Mouse (Mus musculus): Measurements from ENCODE around the gene Helz2.
A peak's percentile ranks its signal among the peaks of the same experiment; 100 is the strongest.
"Not testable (repeated sequence)": the region's sequence is repeated elsewhere in the genome, so short reads cannot be mapped to it uniquely, and the experiment has no call there.

Helz2 gene

GRCm38 (mm10) chr2:181196628-181197300 lies 45.1 kb downstream of the Helz2 start:
- DNase-seq (ENCODE audit: low spot score in 2 of 2): no peak

DNA sequence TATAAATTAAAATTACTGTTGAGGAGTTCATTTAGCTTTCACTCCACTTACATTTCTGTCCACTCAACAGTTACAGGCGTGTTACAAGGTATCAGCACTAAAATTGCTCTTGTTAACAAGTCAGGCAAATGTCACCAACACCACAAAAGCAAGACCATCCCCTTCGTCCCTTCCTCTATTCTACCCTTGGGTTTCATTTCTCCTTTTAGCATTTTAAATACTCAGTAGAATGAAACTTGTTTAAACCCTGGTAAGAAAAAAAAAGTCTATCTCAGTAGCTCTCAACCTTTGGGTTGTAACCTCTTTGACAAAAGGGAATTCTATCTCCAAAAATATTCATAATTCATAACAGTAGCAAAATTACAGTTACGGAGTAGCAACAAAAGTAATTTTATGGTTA lies 48.8 kb downstream of the Helz2 start:
- DNase-seq (ENCODE audit: low spot score in 2 of 2): peak; percentile 52 to 74

DNA sequence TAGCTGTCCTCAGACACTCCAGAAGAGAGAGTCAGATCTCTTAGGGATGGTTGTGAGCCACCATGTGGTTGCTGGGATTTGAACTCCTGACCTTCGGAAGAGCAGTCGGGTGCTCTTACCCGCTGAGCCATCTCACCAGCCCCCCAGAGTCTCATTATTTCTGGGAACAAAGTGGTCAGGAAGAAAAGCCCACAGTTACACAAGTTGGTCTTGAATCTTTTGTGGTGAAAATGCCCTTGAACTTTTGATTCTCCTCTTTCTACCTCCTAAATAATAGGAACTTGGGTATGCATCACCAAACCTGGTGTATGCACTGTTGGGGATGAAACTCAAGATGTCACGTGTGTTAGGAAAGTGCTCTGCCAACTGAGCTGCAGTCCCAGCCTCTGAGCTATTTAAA lies 49.9 kb downstream of the Helz2 start:
- DNase-seq (ENCODE audit: low spot score in 2 of 2): no peak

DNA sequence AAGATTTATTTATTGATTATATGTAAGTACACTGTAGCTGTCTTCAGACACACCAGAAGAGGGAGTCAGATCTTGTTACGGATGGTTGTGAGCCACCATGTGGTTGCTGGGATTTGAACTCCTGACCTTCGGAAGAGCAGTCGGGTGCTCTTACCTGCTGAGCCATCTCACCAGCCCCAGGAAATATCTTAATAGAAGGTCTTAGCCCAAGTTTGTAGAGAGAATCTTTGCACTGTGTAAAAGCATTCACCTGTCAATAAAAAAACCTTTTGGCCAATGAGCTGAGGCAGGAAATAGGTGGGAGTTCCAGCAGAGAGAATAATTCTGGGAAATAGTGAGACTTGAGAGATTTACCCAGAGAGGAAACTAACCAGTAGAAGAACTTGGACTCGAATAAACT lies 50.4 kb downstream of the Helz2 start:
- not testable (repeated sequence) for DNase-seq (ENCODE audit: low spot score in 2 of 2)

DNA sequence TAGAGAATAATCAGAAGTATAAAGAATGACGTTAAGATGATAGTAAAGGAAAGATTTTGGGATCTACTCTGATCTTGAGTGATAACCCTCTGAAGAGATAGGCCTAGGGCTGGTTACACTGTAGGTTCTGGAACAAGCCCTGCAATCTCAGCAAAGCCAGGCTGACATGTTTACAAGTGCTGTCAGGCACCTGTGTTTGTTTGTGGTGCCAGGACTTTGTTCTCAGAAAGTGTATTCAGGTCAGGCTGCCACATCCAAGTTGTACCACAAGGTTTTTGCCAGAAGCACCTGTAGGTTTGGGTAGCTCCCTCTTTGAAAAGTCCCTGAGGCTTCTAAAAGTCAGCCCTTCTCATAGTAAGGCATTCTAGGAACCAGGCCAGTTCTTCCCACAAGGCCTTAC lies 52.5 kb downstream of the Helz2 start:
- DNase-seq (ENCODE audit: low spot score in 2 of 2): no peak

DNA sequence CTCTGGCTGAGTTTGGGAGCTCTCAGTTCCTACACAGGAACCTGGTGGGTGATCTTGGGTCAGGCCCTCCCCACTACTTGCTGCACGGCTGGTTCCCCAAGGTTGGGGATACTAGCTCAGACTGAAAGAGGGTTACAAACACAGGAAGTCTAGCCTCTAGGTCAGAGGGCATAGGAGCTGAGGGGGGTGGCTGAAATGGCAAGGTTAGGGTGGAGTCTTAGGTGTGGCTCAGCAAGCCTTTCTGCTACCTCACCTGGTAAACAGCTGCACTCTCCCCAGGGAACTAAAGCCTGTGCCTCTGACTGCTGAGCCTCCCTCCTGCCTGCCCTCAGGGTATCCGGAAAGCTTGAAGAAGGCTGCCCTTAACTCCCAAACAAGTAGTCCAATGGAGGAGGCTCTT lies 53.1 kb downstream of the Helz2 start:
- peak; percentile 84 to 86 for DNase-seq (ENCODE audit: low spot score in 2 of 2)

- DNase-seq (ENCODE audit: low spot score in 2 of 2): peak; percentile 98
Observed at GRCm38 (mm10) chr2:181187121-181188000, 54.5 kb downstream of the Helz2 start, which contains the start of gene Ppdpf. TSS of gene Ppdpf (plus strand) at chr2:181187247.

GRCm38 (mm10) chr2:181186635-181187034 lies 55.2 kb downstream of the Helz2 start:
- peak; percentile 87 for DNase-seq (ENCODE audit: low spot score in 2 of 2)

- no peak for DNase-seq (ENCODE audit: low spot score in 2 of 2)
Observed at GRCm38 (mm10) chr2:181180898-181181297, 60.9 kb downstream of the Helz2 start.

DNA sequence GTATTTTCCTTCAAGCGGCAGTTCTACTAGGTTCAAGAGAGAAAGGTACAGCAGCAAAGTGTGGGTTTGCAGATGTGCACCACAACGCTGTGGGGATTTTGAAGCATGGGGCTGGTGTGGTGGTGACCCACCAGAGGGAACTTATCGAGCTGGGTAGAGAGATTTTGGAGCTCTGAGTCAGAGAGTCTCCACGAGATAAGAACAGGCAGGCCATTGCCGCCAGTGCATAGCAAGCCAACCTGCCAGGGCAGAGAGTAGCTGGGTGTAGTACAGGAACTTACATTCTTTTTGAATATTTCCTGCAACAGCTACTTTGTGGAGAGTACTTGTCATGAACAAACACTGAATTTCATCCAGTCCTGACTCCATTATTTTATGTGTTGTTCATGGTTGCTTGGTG lies 63.4 kb downstream of the Helz2 start:
- DNase-seq (ENCODE audit: low spot score in 2 of 2): no peak

DNA sequence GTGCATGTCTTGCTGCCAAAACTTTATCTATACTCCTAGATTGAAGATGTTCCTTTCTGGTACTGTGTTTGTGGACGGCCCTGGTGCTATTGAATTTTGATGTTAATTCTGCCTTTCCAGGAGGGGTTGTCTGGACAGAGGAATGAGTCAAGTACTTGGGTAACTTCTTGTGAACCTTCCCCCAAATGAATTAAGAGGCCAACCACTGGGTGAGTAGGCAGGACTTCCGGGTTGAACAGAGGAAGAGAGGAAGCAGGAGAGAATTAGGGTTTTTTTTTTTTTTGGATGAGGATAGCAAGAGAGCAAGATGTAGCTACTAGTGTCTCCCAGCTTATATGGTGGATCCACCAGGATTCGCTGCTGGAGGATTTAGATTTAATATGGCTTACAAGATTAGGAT lies 63.8 kb downstream of the Helz2 start:
- DNase-seq (ENCODE audit: low spot score in 2 of 2): no peak
